Mouse (Mus musculus): ENCODE data around the gene Gusb.
A peak's percentile ranks its signal among the peaks of the same experiment; 100 is the strongest.

Gene Gusb

DNA sequence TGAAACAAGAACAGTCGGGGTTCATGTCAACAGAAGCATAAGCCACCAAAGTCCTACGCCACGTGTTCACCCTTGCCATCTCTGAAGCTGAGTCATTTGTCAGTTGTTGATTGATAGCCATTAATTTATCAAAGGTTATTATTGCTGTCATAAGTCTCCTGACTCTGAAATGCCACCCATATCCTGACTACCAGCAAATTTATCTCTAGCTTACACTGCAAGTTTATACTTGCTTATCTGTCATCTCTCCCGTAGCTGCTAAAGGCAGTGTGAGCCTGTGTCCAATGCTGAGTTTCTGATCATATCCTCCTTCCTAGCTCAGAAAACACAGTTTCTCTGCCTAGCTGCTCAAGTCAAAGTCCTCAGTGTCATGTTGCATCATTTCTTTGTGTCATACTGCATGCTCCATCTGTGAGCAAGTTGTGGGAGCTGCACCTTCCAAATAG, 28.0 kb downstream of the Gusb start:
- no peak for DNase-seq (ENCODE audit: low spot score)

DNA sequence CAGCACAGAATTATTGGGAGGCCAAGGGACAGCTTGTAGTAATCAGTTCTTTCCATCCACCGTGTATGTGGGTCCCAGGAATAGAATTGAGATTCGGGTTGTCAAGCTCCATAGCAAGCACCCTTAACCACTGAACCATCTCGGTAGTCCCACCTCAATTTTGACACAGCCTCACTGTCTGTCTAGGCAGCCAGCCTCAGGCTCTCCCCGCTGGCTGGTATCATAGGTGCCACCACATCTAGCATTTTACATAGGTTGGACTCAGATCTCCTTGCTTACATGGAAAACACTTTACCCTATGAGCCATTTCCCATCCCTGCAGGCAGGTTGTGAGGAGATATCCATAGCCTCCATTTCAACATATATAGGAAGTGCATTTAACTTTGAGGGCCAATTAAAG, 28.5 kb downstream of the Gusb start:
- DNase-seq (ENCODE audit: low spot score) = no peak

DNA sequence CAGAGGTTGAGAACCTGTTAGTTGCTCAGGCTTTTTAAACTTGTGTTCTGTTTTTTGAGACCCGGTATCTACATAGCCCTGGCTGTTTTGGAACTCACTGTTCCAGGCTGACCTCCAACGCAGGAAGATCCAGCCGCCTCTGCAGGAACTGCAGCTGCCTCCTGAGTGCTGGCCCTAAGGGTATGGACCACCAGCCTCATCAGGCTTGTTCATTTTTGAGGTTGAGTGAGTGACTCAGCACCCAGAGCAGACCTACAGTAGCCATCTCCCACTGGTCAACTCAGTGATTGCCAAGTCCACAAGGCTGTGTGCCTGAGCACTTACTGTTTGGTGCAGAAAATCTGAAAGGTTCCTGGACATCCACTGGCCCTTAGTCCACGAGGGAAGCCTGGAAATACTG, 31.4 kb downstream of the Gusb start:
- no peak for DNase-seq (ENCODE audit: low spot score)

DNA sequence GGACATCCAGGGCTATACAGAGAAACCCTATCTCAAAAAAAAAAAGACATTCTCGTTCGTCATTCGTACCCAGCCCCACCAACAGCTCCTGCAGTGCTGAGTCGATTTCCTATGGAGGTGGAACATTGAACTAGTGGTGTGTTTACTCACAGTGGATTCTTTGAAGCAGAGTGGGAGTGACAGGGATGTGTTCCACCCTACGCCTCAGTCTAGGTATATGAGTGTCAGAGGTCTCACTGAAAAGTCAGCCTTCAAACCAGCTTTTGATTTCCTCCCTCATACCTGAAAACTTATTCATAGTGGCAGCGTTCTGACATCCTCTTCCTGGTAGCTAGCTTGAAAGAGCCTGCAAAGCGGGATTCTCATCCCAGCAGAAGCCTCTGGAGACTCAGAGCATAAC, 34.4 kb downstream of the Gusb start:
- DNase-seq (ENCODE audit: low spot score) = no peak

DNA sequence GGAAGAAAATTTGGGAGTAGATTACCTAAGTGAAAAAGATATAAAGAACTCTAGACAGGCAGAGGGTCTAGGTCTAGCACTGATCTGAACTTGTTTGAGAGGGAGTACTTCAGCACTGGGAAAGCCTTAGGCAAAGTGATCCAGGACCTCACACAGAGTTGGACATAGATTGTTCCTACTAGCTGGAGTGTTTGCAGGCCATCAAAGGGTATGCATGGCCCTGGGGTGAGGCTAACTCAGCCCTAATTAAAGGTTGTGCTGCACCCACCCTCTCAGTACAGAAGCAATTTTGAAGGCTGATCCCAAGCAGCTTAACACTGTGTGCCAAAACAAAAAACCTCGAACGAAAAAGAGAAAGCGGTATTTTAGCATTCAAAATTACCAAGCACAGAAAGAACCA, 36.4 kb downstream of the Gusb start:
- no peak for DNase-seq (ENCODE audit: low spot score)

DNA sequence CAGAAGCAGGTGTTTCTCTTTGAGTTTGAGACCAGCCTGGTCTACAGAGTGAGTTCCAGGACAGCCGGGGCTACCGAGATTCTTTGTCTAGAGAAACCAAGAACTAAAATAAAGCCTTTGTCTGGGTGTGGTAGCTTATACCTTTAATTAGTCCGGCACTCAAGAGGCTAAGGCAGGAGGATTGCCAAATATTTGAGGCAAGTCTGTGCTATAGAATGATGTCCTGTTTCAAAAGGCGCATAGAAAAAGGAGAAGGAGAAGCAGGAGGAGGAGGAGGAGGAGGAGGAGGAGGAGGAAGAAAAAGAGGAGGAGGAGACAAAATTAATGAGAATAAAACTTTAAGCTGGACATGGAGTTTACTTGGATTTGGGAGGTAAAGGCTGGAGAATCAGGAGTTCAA, 39.6 kb downstream of the Gusb start:
- no peak for DNase-seq (ENCODE audit: low spot score)

DNA sequence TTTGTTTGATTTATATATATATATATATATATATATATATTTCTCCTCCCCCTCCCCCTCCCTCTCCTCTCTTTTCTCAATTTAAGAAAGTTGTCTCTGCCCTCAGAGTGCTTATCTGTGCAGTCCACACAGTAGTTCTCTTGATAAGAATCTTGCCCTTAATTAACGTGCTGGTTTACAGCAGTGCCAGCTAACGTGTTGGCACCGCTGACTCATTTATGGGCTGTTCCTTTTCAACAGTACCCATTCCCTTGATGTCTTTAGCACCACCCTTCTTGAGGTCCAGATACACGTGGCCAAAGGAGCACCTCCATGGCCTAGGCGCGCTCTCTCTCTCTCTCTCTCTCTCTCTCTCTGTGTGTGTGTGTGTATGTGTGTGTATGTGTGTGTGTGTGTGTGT, 47.1 kb downstream of the Gusb start:
- no peak for DNase-seq (ENCODE audit: low spot score)

DNA sequence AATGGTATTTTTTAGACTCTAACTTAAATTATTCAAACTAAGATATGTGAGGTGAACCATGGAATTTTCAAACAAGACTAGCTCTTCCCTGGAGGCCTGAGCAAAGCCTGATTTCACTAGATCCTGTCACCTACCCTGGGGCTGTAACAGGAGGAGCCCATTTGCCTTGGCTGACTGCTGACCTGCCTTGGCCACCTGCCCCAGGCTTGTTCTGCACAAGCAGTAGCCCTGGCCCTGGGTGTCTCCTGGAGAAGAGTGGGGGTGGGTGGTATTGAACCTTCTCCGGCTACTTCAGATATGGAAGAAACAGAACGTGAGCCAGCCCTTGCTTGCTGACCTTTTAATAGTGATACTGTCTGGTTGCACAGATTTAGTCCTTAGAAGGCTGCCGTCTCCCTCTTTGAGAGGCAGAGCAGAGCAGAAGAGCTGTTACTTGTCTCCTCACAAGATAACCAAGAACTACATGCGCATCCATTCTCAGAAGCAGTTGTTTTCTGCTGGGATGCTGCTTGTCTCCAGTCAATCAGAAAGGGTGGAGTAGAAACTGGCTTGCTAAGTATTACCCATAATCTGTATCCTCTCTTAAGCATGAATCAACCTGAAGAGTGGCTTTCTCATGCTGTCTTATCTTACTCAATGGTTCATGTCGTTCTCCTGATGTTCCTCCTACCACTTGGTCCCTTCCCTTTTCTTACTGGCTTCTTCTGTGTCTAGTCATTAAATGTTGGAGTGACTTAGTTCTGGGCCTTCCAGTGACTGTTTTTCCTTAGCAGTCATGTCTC, 48.2 kb downstream of the Gusb start:
- DNase-seq (ENCODE audit: low spot score) = no peak

DNA sequence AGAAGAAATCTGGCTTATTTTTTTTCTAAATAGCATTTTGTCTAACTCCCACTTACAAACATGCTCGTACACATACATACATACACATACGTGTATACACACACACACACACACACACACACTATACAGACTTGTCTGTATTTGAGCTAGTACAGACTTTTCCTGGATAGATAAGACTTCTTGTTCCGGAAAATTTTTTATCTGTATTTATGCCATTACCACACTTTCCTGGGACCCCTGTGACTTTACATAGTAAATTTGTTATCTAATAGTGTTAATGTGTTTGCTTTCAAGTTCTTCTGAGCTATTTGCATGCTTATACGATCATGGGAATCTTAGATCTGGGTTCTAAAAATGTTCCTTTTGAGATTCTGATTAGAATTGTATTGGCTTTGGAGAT, 50.7 kb downstream of the Gusb start:
- DNase-seq (ENCODE audit: low spot score) = no peak

DNA sequence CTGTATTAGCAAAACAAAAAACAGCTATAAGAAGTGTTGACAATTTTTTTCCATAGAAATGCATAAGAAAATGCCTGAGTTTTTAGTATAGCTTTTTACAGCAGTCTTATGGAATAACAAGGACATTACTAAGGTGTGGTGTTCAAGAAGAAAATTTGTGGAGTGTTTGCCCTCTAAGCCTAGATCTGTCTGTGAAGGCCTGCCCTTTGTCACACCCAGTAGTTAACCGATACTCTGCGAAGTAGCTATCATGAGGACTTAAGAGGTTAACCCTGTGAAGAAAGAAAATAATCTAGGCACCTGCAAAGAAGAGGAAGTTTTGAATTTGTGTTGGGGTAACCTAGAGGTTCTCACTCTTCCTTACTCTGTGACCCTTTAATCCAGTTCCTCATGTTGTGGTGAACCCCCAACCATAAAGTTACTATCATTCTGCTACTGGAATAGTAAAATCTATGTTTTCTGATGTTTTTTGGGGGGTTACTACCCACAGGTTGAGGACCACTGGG, 55.3 kb downstream of the Gusb start:
- DNase-seq (ENCODE audit: low spot score) = no peak

DNA sequence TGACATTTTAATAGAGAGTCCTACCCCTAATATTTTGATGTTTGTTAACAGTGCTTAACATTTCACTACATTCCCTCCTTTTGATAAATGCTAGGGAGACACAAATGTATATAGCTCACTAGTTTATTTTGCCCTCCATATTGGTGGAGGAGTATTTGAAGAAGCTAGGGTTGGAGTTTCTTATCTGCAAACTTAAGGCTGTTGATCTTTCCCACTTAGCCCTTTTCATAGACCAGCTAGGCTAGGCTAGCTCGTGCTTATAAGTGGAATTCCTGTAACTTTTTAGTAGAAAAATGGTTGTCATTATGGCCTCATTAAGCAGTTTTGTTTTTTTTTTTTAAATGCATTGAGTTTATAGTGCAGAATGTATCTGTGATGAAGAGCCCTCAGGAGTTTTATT, 59.4 kb downstream of the Gusb start:
- DNase-seq (ENCODE audit: low spot score) = no peak

DNA sequence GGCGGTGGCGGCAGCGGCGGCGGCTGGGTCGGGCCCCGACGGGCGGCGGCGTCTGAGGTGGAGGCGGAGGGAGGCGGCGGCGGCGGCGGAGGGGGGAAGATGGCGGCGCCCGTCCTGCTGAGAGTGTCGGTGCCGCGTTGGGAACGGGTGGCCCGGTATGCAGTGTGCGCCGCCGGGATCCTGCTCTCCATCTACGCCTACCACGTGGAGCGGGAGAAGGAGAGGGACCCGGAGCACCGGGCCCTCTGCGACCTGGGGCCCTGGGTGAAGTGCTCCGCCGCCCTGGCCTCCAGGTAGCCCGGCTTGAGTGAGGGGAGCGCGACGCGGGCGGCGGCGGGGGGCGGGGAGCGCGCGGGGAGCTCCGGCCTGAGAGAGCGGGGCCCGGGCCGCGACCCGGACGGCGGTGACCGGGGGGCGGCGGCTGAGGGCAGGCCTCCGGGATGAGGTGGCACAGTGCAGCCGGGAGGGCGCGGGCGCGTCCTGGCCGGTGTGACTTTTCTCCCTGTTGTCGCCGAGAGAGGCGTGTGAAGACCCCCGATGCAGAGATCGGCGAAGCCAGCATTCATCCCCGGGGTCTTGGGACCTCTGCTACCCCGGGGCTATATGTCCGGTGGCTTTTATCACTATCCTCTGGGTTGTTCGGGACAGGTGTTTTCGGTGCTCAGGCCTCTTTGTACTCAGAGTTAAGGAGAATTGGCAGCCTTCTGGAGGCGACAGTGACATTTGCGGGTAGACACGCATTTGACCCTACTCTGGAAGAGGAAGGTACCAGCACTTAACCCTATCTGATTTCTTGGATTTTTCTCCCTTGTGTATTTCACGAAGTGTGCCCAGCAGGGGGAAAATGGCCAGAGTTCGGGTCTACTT, 60.5 kb downstream of the Gusb start:
- DNase-seq (ENCODE audit: low spot score) = peak; percentile 38

DNA sequence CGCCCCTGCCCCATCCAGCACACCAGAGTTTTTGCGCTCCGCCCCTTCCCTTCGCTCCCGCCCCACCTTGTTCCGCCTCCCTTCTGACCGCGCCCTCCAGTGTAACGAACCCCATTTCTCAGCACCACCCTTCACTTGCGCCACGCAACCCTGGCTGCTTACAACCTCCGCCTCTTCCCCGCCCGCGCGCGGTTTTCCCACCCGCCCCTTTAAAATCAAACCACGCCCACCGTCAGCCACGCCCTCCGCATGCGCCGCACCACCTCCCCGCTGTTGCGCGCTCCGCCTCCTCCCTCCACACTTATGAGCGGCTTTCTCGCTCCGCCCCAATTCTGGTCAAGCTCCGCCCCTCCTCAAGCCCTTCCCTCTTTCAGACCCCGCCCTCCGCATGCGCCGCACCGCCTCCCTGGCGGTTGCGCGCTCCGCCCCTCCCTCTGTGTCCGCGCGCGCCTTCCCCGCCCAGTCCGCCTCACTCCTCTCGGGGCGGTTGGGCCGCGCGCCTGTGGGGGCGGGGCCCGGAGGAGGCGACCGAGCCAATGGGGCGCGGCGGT, 61.3 kb downstream of the Gusb start, which contains the start of gene Vkorc1l1:
Gene Vkorc1l1, plus strand, starts transcription at position 476 of the 551 bp plus-strand sequence.
- peak; percentile 98 for DNase-seq (ENCODE audit: low spot score)

DNA sequence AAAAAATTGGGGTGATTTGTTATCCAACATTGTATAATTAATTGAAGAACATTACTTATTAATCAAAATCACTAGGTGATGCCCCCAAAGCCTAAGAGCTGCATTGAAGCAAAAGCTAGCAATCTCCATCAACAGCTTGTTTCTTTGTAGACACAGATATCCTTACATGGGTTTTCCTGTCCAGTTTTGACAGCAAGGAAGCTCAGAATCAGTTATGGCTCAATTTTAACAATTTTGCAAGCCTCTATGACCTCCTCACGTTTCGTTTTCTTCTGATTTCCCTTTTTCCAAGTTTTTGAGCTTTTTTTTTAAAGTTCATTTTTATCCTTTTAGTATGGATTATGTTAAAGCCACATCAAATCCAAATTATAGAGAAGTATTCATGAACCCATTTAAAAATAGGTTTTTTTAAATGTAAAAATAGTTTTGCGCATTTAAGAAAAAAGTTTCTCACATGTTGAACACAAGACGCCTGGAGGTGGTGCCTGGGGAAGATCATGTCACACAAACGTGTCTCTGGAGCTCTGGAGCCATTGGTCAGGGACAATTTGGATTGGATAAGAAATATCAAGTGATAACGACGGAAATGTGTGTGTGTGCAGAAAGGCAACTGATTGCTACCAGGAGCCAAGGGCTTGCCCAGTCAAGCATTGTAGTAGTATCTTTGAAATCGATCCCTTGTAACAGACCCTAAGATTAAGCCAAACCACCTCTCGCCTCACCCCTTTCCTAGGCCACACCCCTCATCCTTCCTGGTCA, 61.9 kb downstream of the Gusb start:
- no peak for DNase-seq (ENCODE audit: low spot score)

DNA sequence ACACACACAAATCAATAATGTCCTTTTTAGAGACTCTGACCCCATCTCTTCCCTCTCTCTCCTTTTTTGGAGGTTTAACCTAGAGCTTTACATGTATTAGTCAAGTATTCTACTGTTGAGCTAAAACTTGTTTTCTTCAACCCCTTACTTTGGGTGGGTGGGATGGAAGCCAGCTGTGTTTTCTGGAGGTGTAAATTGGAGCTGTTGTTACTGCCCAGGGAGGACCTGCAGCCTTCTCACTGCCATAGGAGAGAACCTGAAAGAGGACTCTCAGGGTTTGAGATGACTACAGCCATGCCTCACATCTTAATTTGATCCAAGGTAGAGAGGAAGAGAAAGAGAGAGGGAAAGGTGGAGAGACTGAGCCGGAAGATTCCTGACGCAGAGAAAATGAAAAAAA, 62.6 kb downstream of the Gusb start:
- DNase-seq (ENCODE audit: low spot score) = no peak

All from urinary bladder, postnatal 25 days (tissue).